Mouse (Mus musculus) liver, adult 2 months (tissue): Measurements from ENCODE around the gene Trarg1.

Source experiments
- CTCF ChIP-seq: fragments of 200-500 bp; IDR thresholded peaks from 2 replicates; pipeline ENCODE4 v1.5.1; 2011; ENCODE audit warnings: low read depth, low read length, control low read depth
- POLR2A ChIP-seq: fragments of 200-500 bp; IDR thresholded peaks from 2 replicates; pipeline ENCODE4 v1.6.1; 2011; ENCODE audit warnings: low read length, control low read depth; ENCODE audit not compliant: insufficient read depth; ENCODE audit errors: extremely low read depth

DNA sequence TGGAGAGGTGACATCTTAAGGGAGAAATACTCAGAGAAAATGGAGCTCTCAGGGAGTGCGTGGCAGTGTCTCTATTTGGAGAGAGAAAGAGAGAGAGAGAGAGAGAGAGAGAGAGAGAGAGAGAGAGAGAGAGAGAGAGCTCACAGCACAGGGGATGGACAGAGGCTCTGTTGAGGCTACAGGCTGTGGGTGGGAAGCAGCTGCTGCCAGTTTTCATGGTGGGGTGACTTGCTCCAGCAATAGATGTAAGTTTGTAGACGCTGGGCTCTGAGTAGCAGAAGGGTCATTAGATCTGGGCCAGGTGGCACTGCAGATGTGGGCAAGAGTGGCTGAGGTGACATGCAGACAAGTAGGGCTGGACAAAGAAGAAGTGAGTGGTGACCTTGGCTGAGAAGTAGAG lies 6.0 kb downstream of the Trarg1 start:
- TF ChIP-seq POLR2A (no peak), CTCF (no peak)
